Mouse (Mus musculus) ES-Bruce4 (cell line): ENCODE results near the gene Tmem97. TPM values are rescaled to one million over a fixed set of nuclear protein-coding genes. Genes with fewer than 3 reads are reported as not detected.

Source experiments
- H3K27ac ChIP-seq: 2 replicates; pipeline ENCODE4 v1.5.1; 2012; ENCODE audit warnings: low read length, inconsistent platforms; ENCODE audit not compliant: insufficient read depth
- H3K27me3 ChIP-seq: 2 replicates; pipeline ENCODE4 v1.6.1; 2012; ENCODE audit warnings: mild to moderate bottlenecking, low read length, inconsistent platforms; ENCODE audit not compliant: control insufficient read depth, poor library complexity, insufficient read depth, severe bottlenecking
- H3K36me3 ChIP-seq: 2 replicates; pipeline ENCODE4 v1.6.1; 2012; ENCODE audit warnings: inconsistent platforms, mild to moderate bottlenecking, low read length, moderate library complexity; ENCODE audit not compliant: control insufficient read depth, poor library complexity, insufficient read depth, severe bottlenecking
- H3K4me1 ChIP-seq: one replicate; pipeline ENCODE4 v1.8.1; 2011; ENCODE audit warnings: low read length; ENCODE audit not compliant: control insufficient read depth, insufficient read depth
- H3K4me3 ChIP-seq: 2 replicates; pipeline ENCODE4 v1.5.1; 2011; ENCODE audit warnings: low read depth, mild to moderate bottlenecking, low read length
- H3K9ac ChIP-seq: 2 replicates; pipeline ENCODE4 v1.6.1; 2012; ENCODE audit warnings: low read depth, mild to moderate bottlenecking, inconsistent platforms; ENCODE audit not compliant: poor library complexity, severe bottlenecking
- H3K9me3 ChIP-seq: replicated peaks from 2 replicates; pipeline ENCODE4 v1.6.1; 2012; ENCODE audit warnings: mild to moderate bottlenecking, low read length, inconsistent platforms; ENCODE audit not compliant: control insufficient read depth, poor library complexity, insufficient read depth, severe bottlenecking
- CTCF ChIP-seq: IDR thresholded peaks from one replicate; pipeline ENCODE4 v1.8.1; 2011; ENCODE audit warnings: low read depth, low read length
- EP300 ChIP-seq: IDR thresholded peaks from 2 replicates; pipeline ENCODE4 v1.6.1; 2011; ENCODE audit warnings: low read depth, low read length; ENCODE audit not compliant: insufficient read depth
- POLR2A ChIP-seq: IDR thresholded peaks from one replicate; pipeline ENCODE4 v1.8.1; 2011; ENCODE audit warnings: low read length; ENCODE audit not compliant: insufficient read depth
- polyA plus RNA-seq: library from polyadenylated mRNA; stranded (reverse); fragments of >200 nt; gene quantifications from 2 replicates; pipeline ENCODE4 v1.2.4, GENCODE M21; 2011; ENCODE audit warnings: low read depth; ENCODE audit not compliant: missing spikeins, insufficient read depth, insufficient read length

The Tmem97 gene
- polyA plus RNA-seq, 1 experiment: 90.1 TPM

DNA sequence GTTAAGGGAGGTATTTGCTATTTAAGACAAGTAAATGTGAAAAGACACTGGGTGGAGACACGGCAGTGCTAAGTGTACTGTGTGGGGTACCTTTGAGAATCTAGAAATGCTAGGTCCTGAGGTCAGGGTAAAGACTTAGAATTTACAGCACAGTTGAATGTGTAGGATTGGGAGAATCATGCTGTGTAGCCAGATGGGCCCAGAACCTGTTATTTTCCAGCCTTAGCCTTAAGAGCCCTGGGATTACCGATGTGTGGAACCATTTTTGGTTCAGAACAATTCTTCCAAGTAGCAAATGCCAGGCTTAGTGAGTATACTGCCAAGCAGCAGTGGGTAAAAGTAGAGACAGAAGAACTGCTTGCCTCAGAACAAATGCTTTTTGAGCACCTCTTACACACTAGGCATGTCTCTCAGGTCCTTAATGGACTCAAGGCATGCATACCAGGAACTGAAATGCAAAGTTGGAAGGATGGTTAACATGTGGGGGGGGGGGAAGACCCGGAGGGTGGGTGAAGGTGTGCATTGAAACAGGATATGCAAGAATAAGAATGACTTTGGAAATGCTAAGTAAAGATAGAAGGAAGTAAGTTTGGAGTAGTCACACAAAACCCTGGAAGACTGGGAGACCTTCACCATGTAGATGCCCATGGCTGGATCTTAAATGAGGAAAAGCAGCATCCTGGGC is 37.3 kb downstream of the Tmem97 start:
- H3K27ac ChIP-seq: peak overlapping the region; percentile 91
- no peaks in the 10 kb centered on the region for H3K4me1 ChIP-seq
- peaks cover 45% of the 10 kb centered on the region for H3K36me3 ChIP-seq
- H3K9me3 ChIP-seq: no peaks in the 10 kb centered on the region
- peak overlapping the region; percentile 98 for H3K9ac ChIP-seq
- H3K27me3 ChIP-seq: no peaks in the 10 kb centered on the region
- no peak for TF ChIP-seq CTCF
- no peak for TF ChIP-seq POLR2A
- TF ChIP-seq EP300: no peak
- H3K4me3 ChIP-seq: peak overlapping the region; percentile 82

DNA sequence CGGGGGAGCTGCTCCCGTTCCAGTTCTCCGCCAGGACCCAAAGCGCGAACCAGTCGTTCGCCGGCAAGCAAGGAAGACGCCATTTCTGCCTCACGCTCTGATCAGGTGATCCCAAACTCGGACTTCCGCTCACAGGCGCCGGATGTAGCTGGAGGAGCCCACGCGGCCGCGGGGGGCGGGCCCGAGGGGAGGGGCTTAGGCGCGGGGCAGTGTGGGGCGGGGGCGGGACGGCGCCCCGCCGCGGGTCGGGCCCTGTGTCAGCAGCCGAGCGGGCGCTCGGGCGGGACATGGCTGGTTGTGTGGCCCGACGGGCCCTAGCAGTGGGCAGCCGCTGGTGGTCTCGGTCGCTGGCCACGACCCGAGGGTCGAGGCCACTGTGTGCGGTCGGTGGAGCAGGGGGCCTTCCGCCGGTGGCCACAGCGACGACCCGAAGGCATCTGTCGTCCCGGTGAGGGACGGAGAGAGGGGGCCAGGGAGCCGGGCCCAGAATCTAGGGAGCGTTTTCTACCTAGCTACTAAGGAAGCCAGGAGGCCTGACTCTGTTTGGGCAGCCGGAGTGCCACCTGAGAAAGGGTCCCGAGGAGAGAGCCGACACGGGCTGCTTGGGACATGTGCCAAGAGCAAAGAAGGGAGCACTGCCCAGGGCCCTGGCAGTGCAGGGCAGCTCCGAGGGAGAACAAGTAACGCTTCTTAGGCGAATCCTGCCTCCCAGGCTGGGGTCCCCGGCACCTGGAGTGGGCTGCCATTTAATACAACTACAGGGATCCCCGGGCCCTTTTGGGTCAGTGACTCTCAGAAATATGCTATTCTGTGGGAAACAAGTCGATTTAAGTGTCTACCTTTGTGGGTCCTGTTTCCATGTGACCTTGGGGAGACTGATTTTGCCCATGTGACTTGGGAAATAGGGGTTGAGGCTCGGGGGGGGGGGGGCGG is 38.3 kb downstream of the Tmem97 start, which contains the start of the genes Tmem199 and Poldip2:
Tmem199 (minus strand) TSS at position 148 of the 933 bp plus-strand sequence.
Poldip2 (plus strand) TSS at position 169 of the 933 bp plus-strand sequence.
- H3K27ac ChIP-seq: peak within 1 kb of the TSS; percentile 91
- peak within 1 kb of the TSS; percentile 98 for H3K9ac ChIP-seq
- no peaks in the 10 kb centered on the region for H3K27me3 ChIP-seq
- H3K9me3 ChIP-seq: no peaks in the 10 kb centered on the region
- peak within 1 kb of the TSS; percentile 97 for H3K4me3 ChIP-seq
- H3K4me1 ChIP-seq: no peaks in the 10 kb centered on the region
- TF ChIP-seq EP300 (no peak), CTCF (no peak), POLR2A (peak; percentile 51)
- peaks cover 50% of the 10 kb centered on the region for H3K36me3 ChIP-seq

DNA sequence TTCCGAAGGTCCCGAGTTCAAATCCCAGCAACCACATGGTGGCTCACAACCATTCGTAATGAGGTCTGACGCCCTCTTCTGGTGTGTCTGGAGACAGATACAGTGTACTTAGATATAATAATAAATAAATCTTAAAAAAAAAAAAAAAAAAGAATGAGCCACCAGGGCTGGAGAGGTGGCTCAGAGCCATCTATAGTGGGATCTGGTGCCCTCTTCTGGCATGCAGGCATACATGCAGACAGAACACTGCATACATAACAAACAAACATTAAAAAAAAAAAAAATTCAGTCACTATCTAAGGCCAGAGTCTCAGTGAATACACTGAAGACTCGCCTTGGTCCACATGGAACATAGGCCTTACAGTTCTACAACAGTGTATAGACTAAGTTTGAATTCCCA is 41.4 kb downstream of the Tmem97 start:
- H3K4me1 ChIP-seq: no peaks in the 10 kb centered on the region
- peaks cover 48% of the 10 kb centered on the region for H3K36me3 ChIP-seq
- no peak overlapping the region for H3K9ac ChIP-seq
- TF ChIP-seq CTCF (peak; percentile 39), EP300 (no peak)
- no peak overlapping the region for H3K27ac ChIP-seq
- H3K27me3 ChIP-seq: no peaks in the 10 kb centered on the region
- H3K4me3 ChIP-seq: no peak overlapping the region
- H3K9me3 ChIP-seq: no peaks in the 10 kb centered on the region

DNA sequence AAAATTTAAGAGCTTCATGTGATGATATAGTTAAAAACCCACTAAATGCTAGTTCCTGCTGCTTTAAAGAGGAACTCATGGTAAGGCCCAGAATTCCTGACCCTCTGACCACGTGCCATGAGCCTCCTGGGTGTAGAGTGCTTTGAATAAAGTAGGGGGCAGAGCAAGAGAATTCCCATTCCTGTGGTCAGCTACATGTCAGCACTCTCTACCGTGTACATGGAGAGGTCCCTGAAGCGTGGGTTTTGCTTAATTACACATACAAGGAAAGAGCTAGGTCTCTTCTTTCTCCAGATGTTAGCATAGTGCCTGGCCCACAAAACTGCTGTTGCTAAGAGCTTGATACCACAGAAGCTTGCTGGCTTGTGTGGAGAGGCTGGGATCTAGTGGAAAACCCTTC is 45.1 kb downstream of the Tmem97 start:
- Histone ChIP-seq H3K9ac (no peak overlapping the region), H3K27ac (no peak overlapping the region), H3K27me3 (no peaks in the 10 kb centered on the region), H3K4me1 (no peaks in the 10 kb centered on the region), H3K36me3 (peaks cover 46% of the 10 kb centered on the region), H3K9me3 (no peaks in the 10 kb centered on the region), H3K4me3 (no peak overlapping the region)
- TF ChIP-seq EP300 (no peak), POLR2A (no peak), CTCF (no peak)

DNA sequence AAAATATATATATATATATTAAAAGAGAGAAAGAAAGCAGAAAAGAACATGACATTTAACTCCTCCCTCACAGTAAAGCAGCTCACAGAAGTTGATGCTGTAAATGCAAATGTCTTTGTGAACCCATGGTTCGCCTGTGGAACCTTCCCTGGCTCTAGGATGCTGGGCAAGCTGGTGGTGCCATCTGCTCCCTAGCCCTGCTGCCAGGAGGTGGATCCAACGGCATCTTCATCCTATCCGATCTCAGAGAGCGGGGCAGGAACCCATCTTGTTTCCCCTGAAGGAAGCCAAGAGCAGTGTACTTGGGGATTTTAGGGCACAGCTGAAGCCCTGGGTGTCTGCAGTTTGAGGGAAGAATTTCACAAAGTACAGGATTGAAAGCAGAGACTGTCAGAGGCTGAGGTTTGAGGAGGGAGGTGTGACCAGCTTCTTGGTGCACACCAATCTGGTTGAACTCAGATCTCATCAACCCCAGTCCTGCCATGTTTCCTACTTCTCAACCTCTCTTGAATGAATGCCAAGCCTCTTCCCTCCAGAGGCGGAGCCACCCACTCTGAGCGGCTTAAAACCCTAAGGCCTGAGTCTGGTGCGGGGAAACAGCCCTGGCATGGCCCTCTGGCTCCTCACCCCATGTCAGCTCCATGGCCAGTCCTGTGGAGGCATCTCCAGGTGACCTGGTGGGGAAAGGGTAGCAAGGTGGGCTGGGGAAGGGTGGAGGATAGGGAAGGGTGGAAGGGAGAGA is 47.5 kb downstream of the Tmem97 start, which contains the start of gene Sebox:
Sebox (plus strand) TSS at position 539 of the 742 bp plus-strand sequence.
- Histone ChIP-seq H3K36me3 (peaks cover 25% of the 10 kb centered on the region), H3K4me3 (no peak within 1 kb of the TSS), H3K27me3 (no peaks in the 10 kb centered on the region), H3K9ac (no peak within 1 kb of the TSS), H3K9me3 (no peaks in the 10 kb centered on the region), H3K4me1 (no peaks in the 10 kb centered on the region), H3K27ac (no peak within 1 kb of the TSS)
- no peak for TF ChIP-seq CTCF
- no peak for TF ChIP-seq EP300
- TF ChIP-seq POLR2A: no peak
